Mouse (Mus musculus) ES-E14 (cell line): Measurements from ENCODE around the gene Ston1.

Experiments
- CHD2 ChIP-seq: IDR thresholded peaks from 2 replicates; pipeline ENCODE4 v1.6.1; 2014; ENCODE audit warnings: mild to moderate bottlenecking, low read depth, low read length, inconsistent platforms
- HCFC1 ChIP-seq: IDR thresholded peaks from 2 replicates; pipeline ENCODE4 v1.6.1; 2012; ENCODE audit warnings: low read length, inconsistent platforms, borderline replicate concordance; ENCODE audit not compliant: insufficient read depth
- MAFK ChIP-seq: IDR thresholded peaks from 2 replicates; pipeline ENCODE4 v1.6.1; 2014; ENCODE audit warnings: mild to moderate bottlenecking, low read depth, low read length, inconsistent platforms; ENCODE audit not compliant: insufficient read depth
- ZC3H11A ChIP-seq: IDR thresholded peaks from 2 replicates; pipeline ENCODE4 v1.6.1; 2012; ENCODE audit warnings: low read depth, mild to moderate bottlenecking, inconsistent platforms, low read length, borderline replicate concordance
- ZNF384 ChIP-seq: IDR thresholded peaks from 2 replicates; pipeline ENCODE4 v1.6.1; 2012; ENCODE audit warnings: low read depth, low read length, inconsistent platforms

- no peak for TF ChIP-seq MAFK
- no peak for TF ChIP-seq HCFC1
- no peak for TF ChIP-seq CHD2
- no peak for TF ChIP-seq ZC3H11A
- TF ChIP-seq ZNF384: no peak
Measured at GRCm38 (mm10) chr17:88553473-88554087, 43.9 kb upstream of the Ston1 start.
